Mouse (Mus musculus): ENCODE measurements at regions not wholly inside any gene's neighbourhood (a gene's known extent, or its start where the extent isn't known, plus 50 kb on each side); places are given as distances from the start of the nearest gene placed in this dataset.
"Not testable (repeated sequence)": the region's sequence is repeated elsewhere in the genome, so short reads cannot be mapped to it uniquely, and the experiment has no call there.

DNA sequence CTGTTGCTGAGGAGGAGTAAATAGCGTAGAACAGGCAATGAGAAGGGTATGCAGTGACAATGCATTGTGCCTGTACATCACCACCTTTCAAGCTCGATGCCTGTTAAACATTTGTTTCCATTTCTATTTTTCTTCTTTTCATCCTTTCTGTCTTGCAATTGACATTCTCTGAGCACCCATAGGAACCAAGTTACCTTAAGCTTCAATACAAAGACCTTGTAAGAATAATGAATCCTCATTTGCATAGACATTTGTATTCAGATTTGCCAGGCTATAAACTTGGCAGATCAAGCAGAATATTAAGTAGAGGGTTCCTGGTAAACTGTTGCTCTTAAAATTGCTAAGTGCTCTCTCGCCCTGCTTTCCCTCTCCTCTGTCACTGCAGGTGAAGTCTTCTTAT, 952.2 kb upstream of the Gm8797 start:
- TF ChIP-seq CTCF (IDR thresholded peaks at IDR 0.05): no peak
- in situ Hi-C loops (cut with MboI; ENCODE audit: low pct_unique_long_range_greater_than_20kb): no loop called here

DNA sequence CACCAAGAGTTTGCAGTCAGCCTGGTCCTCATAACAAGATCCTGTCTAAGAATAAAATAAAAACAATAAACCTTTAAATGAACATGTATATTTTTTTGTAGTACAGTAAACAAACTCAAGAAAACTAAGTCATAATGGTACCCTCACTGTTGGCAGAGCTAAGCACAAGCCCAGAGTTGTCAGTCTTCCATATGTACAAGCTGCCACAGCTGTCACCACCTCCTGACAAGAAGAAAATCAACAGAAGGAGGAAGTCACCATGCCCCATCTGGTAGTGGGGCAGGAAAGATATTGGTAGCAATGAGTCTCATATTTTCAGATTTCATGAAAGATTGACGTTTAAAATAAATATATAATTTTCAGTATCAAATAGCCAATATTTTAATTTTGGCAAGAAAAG, 916.1 kb upstream of the Gm8797 start:
- in situ Hi-C loops (cut with MboI; ENCODE audit: low pct_unique_long_range_greater_than_20kb): no loop called here
- POLR2A ChIA-PET: no interaction called here
- CTCF ChIA-PET: no interaction called here
- DNase-seq (ENCODE audit: low read depth, low spot score) (no peak), ATAC-seq (no peak)
- H3K27me3 ChIP-seq: no peaks in the 10 kb centered on the region
- TF ChIP-seq CTCF (IDR thresholded peaks at IDR 0.05): no peak

More for the DNA sequence above, 952.2 kb upstream of the Gm8797 start:
- ATAC-seq (no peak), DNase-seq (ENCODE audit: low read depth, low spot score) (no peak)
- ChIA-PET POLR2A (no interaction called here), CTCF (no interaction called here)
- no peaks in the 10 kb centered on the region for H3K27me3 ChIP-seq

DNA sequence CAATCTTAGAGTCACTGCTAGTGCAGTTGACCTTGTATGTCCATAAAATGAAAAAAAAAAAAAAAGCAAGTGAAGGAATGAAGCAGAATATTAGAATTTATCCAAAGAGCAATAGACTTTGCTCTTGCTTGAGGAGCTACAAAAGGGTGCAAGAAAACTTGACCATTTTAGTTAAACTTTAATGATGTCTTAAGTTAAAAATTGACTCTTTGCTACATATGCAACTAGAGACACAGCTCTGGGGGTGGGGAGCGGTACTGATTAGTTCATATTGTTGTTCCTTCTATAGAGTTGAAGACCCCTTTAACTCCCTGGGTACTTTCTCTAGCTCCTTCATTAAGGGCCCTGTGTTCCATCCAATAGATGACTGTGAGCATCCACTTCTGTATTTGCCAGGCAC, 915.0 kb upstream of the Gm8797 start:
- no peak for DNase-seq (ENCODE audit: low read depth, low spot score)
- ChIA-PET CTCF (no interaction called here), POLR2A (no interaction called here)
- H3K27me3 ChIP-seq: no peaks in the 10 kb centered on the region
- TF ChIP-seq CTCF (IDR thresholded peaks at IDR 0.05): no peak
- no peak for ATAC-seq
- in situ Hi-C loops (cut with MboI; ENCODE audit: low pct_unique_long_range_greater_than_20kb): no loop called here

DNA sequence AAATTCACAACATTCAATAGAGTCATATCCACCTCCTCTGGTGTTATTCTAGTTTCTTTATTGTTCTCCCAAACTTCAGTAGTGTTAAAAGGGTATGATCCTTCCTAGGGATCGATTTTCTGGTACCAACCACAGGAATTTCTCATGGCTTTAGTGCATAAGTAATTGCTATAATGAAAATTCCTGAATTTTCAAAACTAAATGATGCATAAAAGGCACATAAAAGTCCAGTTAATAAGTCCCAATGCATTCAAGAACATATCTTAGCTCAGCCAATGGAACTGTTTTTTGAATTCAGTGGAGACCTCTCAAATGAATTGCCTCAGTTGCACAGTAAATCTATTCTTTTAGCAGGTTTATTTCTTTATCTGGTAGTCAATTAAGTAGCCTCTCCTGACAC, 913.7 kb upstream of the Gm8797 start:
- ATAC-seq: peak; percentile 60
- no peak for DNase-seq (ENCODE audit: low read depth, low spot score)
- ChIA-PET POLR2A (interaction anchor here (0.7 kb wide), 1 partner anchor 21 kb away, joined by 3 read pairs; no protein-coding TSS in a partner anchor), CTCF (no interaction called here)
- no peaks in the 10 kb centered on the region for H3K27me3 ChIP-seq
- in situ Hi-C loops (cut with MboI; ENCODE audit: low pct_unique_long_range_greater_than_20kb): no loop called here
- no peak for TF ChIP-seq CTCF (IDR thresholded peaks at IDR 0.05)

DNA sequence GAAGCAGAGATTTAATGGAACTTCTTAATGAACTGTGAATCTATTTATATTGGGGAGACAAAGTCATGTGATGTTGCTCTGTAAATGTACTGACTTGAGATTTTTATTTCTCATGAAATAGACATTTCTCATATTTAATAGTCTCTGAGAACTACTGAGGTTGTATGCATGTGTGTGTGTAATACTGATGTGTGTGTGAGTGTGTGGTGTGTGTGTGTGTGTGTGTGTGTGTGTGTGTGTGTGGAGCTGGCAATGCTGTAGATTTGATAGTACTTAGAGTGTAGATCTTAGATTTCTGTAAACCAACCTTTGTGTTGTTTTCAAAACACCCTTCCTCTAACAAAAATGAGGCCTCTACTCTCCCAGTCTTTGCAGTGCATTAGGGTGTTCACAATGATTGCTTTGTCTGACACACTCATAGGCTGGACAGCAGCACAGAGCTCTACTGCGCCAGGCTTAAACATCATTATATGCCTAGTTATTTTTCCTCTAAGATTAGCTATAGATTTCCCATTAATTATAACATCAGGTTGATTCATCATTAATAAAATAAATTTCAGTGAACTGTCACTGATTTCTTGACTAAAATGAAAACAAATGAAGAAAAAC, 895.5 kb upstream of the Gm8797 start:
- ChIA-PET POLR2A (no interaction called here), CTCF (no interaction called here)
- in situ Hi-C loops (cut with MboI; ENCODE audit: low pct_unique_long_range_greater_than_20kb): no loop called here
- DNase-seq (ENCODE audit: low read depth, low spot score) (no peak), ATAC-seq (no peak)
- H3K27me3 ChIP-seq: no peaks in the 10 kb centered on the region
- no peak for TF ChIP-seq CTCF (IDR thresholded peaks at IDR 0.05)

DNA sequence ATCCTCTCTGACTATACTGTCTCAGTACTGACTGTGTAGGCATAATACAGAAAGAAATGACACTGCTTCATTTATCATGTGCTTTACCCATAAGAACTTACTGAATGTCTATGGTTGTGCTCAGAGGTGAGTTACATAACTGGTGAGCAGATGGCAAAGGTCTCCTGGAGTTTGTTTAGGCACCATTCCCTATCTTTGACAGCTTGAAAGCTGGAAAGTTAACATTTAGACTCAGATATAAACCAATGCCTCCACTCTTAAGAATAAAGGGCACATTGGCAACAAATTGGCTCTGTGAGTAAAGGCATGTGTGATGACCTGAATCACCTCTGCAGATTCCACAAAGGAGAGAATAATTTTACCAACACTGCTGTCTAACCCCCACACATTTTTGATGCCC, 894.0 kb upstream of the Gm8797 start:
- H3K27me3 ChIP-seq: no peaks in the 10 kb centered on the region
- TF ChIP-seq CTCF (IDR thresholded peaks at IDR 0.05): no peak
- ATAC-seq (no peak), DNase-seq (ENCODE audit: low read depth, low spot score) (no peak)
- CTCF ChIA-PET: no interaction called here
- in situ Hi-C loops (cut with MboI; ENCODE audit: low pct_unique_long_range_greater_than_20kb): no loop called here
- POLR2A ChIA-PET: no interaction called here

DNA sequence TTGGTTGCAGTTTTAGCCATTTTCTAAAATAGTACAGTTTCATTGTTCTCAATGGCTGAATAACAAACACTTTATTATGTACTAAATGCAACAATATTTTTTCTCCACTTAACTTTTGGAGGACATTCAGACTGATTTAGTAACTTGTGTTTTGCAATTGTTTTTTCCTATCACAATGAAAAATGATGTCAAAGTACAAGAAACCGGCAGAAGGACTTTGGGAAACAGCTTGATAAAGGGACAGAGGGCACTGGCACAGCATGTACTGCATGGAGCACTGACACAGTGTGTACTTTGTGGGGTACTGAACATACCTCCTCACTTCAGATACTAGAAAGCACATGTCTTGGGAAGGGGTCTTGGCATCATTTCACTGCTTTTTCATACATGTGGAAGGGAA, 884.4 kb upstream of the Gm8797 start:
- POLR2A ChIA-PET: no interaction called here
- DNase-seq (ENCODE audit: low read depth, low spot score) (no peak), ATAC-seq (no peak)
- TF ChIP-seq CTCF (IDR thresholded peaks at IDR 0.05): no peak
- in situ Hi-C loops (cut with MboI; ENCODE audit: low pct_unique_long_range_greater_than_20kb): no loop called here
- CTCF ChIA-PET: no interaction called here
- no peaks in the 10 kb centered on the region for H3K27me3 ChIP-seq

DNA sequence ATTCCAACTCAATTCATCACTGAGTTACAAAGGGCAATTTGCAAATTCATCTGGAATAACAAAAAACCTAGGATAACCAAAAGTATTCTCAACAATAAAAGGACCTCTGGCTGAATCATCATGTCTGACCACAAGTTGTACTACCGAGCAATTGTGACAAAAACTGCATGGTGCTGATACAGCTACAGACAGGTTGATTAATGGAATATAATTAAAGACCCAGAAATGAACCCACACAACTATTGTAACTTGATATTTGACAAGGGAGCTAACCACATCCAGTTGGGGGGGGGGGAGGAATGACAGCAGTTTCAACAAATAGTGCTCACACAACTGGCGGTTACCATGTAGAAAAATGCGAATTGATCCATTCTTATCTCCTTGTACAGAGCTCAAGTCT, 864.7 kb upstream of the Gm8797 start:
- no peak for DNase-seq (ENCODE audit: low read depth, low spot score)

DNA sequence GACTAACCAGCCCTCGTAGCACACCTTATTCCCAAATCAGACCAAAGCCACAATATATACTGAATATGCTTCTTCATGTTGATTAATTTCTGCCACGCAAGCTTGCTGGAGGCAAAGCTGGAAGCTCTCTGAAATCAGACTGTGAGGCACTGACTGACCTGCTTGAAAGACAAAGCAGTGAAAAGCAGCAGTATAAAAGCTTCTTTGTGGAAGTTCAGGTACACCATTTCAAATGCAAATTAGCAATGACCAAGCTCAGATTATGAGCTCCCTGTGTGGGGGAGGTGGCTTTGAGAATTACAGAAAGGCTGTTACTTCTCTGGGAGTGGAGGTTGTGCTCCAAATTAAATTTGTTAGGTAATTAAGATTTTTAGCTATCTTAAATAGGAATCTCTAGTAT, 857.5 kb upstream of the Gm8797 start:
- CTCF ChIA-PET: no interaction called here
- H3K27me3 ChIP-seq: no peaks in the 10 kb centered on the region
- ATAC-seq: no peak
- POLR2A ChIA-PET: no interaction called here
- in situ Hi-C loops (cut with MboI; ENCODE audit: low pct_unique_long_range_greater_than_20kb): no loop called here
- DNase-seq (ENCODE audit: low read depth, low spot score): no peak
- TF ChIP-seq CTCF (IDR thresholded peaks at IDR 0.05): no peak

More for the DNA sequence above, 864.7 kb upstream of the Gm8797 start:
- CTCF ChIA-PET: no interaction called here
- POLR2A ChIA-PET: interaction anchor here (0.7 kb wide), 1 partner anchor 112 kb away, joined by 3 read pairs; no protein-coding TSS in a partner anchor
- in situ Hi-C loops (cut with MboI; ENCODE audit: low pct_unique_long_range_greater_than_20kb): no loop called here
- no peaks in the 10 kb centered on the region for H3K27me3 ChIP-seq
- ATAC-seq: no peak
- TF ChIP-seq CTCF (IDR thresholded peaks at IDR 0.05): no peak

DNA sequence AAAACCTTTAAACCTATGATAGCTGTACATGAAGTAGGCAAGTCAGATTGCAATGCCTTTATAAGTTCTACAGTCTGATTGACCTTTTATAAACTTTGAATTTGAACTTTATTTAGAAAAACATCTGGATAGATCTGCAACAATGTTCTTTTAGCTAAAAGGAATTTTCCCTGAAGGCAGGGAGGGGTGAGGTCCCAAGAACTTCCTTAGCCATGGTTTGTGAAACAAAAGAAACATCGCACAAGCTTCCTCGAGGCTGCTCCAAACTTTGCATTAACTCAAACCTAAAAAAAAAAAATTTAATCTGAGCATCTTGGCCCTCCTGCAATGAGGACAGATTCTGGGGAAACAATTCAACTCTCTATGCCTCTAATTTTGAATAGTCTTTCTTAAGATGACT, 854.8 kb upstream of the Gm8797 start:
- no peaks in the 10 kb centered on the region for H3K27me3 ChIP-seq
- ATAC-seq (no peak), DNase-seq (ENCODE audit: low read depth, low spot score) (no peak)
- no peak for TF ChIP-seq CTCF (IDR thresholded peaks at IDR 0.05)
- ChIA-PET POLR2A (no interaction called here), CTCF (no interaction called here)
- in situ Hi-C loops (cut with MboI; ENCODE audit: low pct_unique_long_range_greater_than_20kb): no loop called here

DNA sequence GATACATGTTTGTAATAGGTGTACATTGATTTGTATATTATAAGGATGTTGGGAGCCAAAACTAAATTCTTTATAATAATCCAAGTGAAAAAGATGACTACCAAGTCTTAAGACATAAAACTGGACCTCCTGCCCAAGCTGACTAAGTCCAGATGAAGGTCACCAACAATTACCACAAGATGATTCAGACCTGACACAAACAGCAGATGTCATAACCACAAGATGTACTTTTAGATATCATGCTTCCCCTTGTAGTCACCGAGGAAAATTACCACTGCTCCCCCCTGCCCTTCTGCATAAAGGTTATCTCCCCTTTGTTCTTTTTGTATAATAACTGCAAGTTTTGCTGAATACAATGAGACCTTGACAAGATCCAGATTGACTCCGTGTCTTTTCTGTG, 843.0 kb upstream of the Gm8797 start:
- in situ Hi-C loops (cut with MboI; ENCODE audit: low pct_unique_long_range_greater_than_20kb); POLR2A ChIA-PET; CTCF ChIA-PET; H3K27me3 ChIP-seq; ATAC-seq; DNase-seq (ENCODE audit: low read depth, low spot score): not testable (repeated sequence)

DNA sequence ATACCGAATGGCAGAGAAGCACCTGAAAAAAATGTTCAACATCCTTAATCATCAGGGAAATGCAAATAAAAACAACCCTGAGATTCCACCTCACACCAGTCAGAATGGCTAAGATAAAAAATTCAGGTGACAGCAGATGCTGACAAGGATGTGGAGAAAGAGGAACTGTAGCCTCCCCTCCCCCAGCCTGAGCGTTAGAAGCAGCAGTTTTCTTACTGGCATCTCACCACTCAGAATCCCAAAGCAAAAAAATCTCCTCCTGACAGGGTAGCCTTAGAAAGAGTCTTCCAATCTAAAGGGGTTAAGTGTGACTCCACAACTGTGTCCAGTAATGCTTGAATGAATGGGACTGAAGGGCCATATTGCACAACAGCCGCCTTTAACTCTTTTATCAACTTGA, 819.9 kb upstream of the Gm8797 start:
- H3K27me3 ChIP-seq; ATAC-seq; in situ Hi-C loops (cut with MboI; ENCODE audit: low pct_unique_long_range_greater_than_20kb); POLR2A ChIA-PET; DNase-seq (ENCODE audit: low read depth, low spot score); CTCF ChIA-PET: not testable (repeated sequence)
